Mouse (Mus musculus) neural tube, embryonic 11.5 days (tissue): ENCODE measurements at regions not wholly inside any gene's neighbourhood (a gene's known extent, or its start where the extent isn't known, plus 50 kb on each side); places are given as distances from the start of the nearest gene placed in this dataset.

Experiments
- ATAC-seq: fragments of 200-750 bp; cut with Nextera tagmentation; 2 replicates; pipeline ENCODE4 v1.8.0; 2017; ENCODE audit warnings: moderate number of reproducible peaks, mild to moderate bottlenecking, moderate TSS enrichment, moderate library complexity; ENCODE audit not compliant: insufficient read depth, low FRiP score, low TSS enrichment
- DNase-seq: peaks from one replicate; pipeline ENCODE4 v3.0.0-alpha.2; 2015; ENCODE audit warnings: low spot score
- H3K27ac ChIP-seq: fragments of 300-500 bp; sonication (generic); 2 replicates; pipeline ENCODE4 v1.5.1; 2014; ENCODE audit warnings: low read depth, mild to moderate bottlenecking, low read length
- H3K27me3 ChIP-seq: fragments of 300-500 bp; sonication (generic); 2 replicates; pipeline ENCODE4 v1.6.1; 2014; ENCODE audit warnings: mild to moderate bottlenecking, low read length, mixed read lengths; ENCODE audit not compliant: control insufficient read depth, insufficient read depth
- H3K36me3 ChIP-seq: fragments of 300-500 bp; sonication (generic); 2 replicates; pipeline ENCODE4 v1.6.1; 2014; ENCODE audit warnings: mild to moderate bottlenecking, low read length, moderate library complexity, mixed read lengths; ENCODE audit not compliant: control insufficient read depth, insufficient read depth
- H3K4me1 ChIP-seq: fragments of 300-500 bp; sonication (generic); 2 replicates; pipeline ENCODE4 v1.6.1; 2014; ENCODE audit warnings: low read length, mixed read lengths; ENCODE audit not compliant: control insufficient read depth, insufficient read depth
- H3K4me2 ChIP-seq: fragments of 300-500 bp; sonication (generic); 2 replicates; pipeline ENCODE4 v1.6.1; 2014; ENCODE audit warnings: low read depth, mild to moderate bottlenecking, moderate library complexity
- H3K4me3 ChIP-seq: fragments of 300-500 bp; sonication (generic); 2 replicates; pipeline ENCODE4 v1.5.1; 2014; ENCODE audit warnings: low read depth, low read length
- H3K9ac ChIP-seq: fragments of 300-500 bp; sonication (generic); 2 replicates; pipeline ENCODE4 v1.6.1; 2014; ENCODE audit warnings: mild to moderate bottlenecking, low read length
- H3K9me3 ChIP-seq: fragments of 300-500 bp; sonication (generic); 2 replicates; pipeline ENCODE4 v1.6.1; 2016; ENCODE audit warnings: low read length; ENCODE audit not compliant: control insufficient read depth
- WGBS: fragments of 180-500 bp; shearing (Covaris S2); extraction: QIAGEN DNeasy Blood & Tissue Kit; methylation state at CpG from one replicate; pipeline ENCODE4 v1.1.7; 2014; 5-methylcytosine and 5-hydroxymethylcytosine counted together

DNA sequence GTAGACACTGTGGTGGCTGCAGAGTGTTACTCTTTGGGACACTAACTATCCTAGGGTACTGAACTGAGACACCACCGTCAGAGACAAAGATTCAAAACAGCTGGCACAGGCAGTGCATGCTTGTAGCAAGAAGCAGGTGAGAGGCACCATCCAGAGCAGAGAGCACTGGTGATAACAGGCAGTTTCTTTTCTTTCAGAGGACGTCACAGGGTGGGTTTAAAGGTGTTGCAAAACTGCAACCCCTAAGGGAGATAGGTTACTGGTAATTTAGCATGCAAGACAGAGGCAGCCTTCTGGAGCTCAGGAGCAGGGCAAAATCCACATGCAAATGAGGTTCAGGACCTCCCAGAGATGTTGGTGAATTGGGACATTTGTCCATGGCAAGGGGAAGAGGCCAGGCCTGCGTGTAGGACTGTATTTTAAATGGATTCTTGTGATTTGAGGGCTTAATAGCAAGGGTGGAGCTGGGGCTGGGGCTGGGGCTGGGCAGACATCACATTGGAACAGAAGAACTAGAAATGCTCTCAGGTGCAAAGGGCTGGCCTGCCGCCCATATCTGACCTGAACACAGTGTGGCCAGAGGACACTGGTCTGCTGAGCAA is 374.3 kb downstream of the Prdm2 start:
- no peak overlapping the region for H3K9ac ChIP-seq
- no peak overlapping the region for H3K4me2 ChIP-seq
- no peaks in the 10 kb centered on the region for H3K36me3 ChIP-seq
- no peak for DNase-seq
- no peaks in the 10 kb centered on the region for H3K9me3 ChIP-seq
- H3K4me3 ChIP-seq: no peak overlapping the region
- ATAC-seq: no peak
- no peak overlapping the region for H3K27ac ChIP-seq
- WGBS: 66% methylated on average over 4 of the region's 4 CpGs
- no peaks in the 10 kb centered on the region for H3K4me1 ChIP-seq
- no peaks in the 10 kb centered on the region for H3K27me3 ChIP-seq

DNA sequence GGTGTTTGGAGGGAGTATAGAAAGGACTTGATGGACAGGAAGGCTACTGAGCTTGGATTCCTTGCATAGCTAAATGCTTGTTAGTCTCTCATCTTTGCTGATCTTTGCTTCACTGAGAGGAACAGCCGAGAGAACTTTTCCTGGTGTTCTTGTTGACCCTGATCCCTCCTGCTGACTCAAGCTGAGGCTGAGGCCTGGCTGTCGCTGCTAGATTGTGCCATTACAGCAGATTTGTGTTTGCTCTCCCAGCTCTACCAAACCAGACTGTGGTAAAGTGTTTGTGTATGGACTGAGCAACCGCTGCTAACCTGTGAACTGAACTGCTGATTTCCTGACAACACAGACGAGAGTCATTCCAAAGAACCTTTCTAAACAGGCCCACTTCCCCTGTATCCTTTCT is 375.2 kb downstream of the Prdm2 start:
- no peaks in the 10 kb centered on the region for H3K4me1 ChIP-seq
- H3K27ac ChIP-seq: no peak overlapping the region
- 76% methylated on average over 4 of the region's 4 CpGs for WGBS
- H3K27me3 ChIP-seq: no peaks in the 10 kb centered on the region
- no peaks in the 10 kb centered on the region for H3K36me3 ChIP-seq
- no peak overlapping the region for H3K9ac ChIP-seq
- no peak for DNase-seq
- H3K4me2 ChIP-seq: no peak overlapping the region
- no peak for ATAC-seq
- no peak overlapping the region for H3K4me3 ChIP-seq
- H3K9me3 ChIP-seq: no peaks in the 10 kb centered on the region

- DNase-seq: no peak
- ATAC-seq: no peak
- no peak overlapping the region for H3K27ac ChIP-seq
- H3K4me2 ChIP-seq: no peak overlapping the region
- no peaks in the 10 kb centered on the region for H3K36me3 ChIP-seq
- H3K4me1 ChIP-seq: peaks cover 6% of the 10 kb centered on the region; the same call in 1 of the 2 replicates
- H3K9me3 ChIP-seq: no peaks in the 10 kb centered on the region
- no peaks in the 10 kb centered on the region for H3K27me3 ChIP-seq
- WGBS: 88% methylated on average over 7 of the region's 7 CpGs
- no peak overlapping the region for H3K4me3 ChIP-seq
- H3K9ac ChIP-seq: no peak overlapping the region
Measured at GRCm38 (mm10) chr4:142829711-142830110, 383.1 kb downstream of the Prdm2 start.

DNA sequence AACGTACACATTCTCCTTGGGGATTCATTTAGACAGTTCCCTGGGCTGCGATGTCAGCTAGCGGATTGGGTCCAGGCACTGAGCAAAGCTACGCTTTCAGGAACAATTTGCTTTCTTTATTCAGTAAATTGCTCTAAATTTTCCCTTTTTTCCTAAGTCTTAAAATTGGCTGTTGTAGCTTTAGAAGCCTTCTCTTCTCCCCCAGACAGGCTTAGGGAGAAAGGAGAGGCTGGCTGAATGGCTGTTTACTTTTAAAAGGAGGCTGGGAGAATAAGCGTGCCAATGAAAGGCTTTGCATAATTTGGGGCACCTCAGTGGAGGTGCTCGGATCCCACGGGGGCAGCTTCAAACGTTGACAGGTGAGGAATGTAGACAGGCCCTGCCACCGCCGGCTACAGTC is 383.8 kb downstream of the Prdm2 start:
- H3K4me1 ChIP-seq: peaks cover 6% of the 10 kb centered on the region; the same call in 1 of the 2 replicates
- WGBS: 40% methylated on average over 10 of the region's 10 CpGs
- H3K36me3 ChIP-seq: no peaks in the 10 kb centered on the region
- H3K9me3 ChIP-seq: no peaks in the 10 kb centered on the region
- no peak for ATAC-seq
- H3K27ac ChIP-seq: no peak overlapping the region
- H3K4me3 ChIP-seq: no peak overlapping the region
- no peak overlapping the region for H3K4me2 ChIP-seq
- no peak for DNase-seq
- H3K27me3 ChIP-seq: no peaks in the 10 kb centered on the region
- H3K9ac ChIP-seq: no peak overlapping the region

DNA sequence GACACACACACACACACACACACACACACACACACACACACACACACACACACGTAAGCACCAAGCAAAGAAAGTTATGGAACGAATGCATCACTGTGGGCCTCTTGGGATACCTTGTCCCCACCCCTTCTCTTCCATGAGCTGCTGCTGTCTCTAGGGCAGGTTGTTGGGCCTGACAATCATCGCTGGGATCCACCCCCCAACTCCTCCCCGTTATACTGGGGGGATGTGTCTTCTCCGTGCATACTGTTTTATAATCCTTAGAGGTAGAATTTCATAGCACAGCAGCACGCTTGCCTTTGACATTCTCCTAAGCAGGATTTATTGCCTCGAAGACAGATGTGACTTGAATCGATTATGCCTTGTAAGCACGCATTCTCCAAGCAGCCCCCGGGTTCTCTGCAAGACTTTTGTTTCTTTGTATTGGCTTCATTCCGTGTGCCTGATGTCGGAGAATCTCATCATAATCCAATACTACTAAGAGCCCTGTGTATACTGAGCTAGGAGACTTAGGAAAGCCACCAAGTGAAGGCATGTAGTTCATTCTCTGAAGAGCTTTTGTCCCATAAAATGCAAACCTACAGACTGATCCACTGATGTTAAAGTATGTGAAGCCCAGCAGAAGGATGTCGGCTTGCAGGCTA is 386.4 kb downstream of the Prdm2 start:
- peak; percentile 73 for ATAC-seq
- H3K4me3 ChIP-seq: no peak overlapping the region

DNA sequence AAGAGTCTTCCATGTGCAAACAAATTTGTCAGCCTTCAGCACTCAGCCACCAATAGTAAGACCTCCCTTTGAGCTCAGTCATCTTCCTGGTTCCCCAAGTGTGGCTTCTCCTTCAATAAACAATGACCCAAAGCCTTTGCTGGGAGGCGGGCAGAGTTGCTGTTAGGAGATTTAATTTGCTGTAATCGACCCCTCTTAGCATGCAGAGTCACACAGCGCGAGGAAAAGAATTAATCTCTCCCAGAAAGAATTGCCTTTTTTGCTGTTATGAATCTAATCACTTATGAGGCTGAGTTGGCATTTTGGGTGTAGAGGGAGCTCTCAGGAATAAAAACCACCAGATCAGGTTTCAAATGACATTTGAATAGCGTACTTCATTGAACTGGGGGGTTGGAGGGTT is 387.0 kb downstream of the Prdm2 start:
- H3K4me1 ChIP-seq: peaks cover 6% of the 10 kb centered on the region; the same call in 1 of the 2 replicates
- DNase-seq: no peak
- H3K9ac ChIP-seq: no peak overlapping the region
- H3K9me3 ChIP-seq: no peaks in the 10 kb centered on the region; the same call in 1 of the 2 replicates
- 0 out of 2 replicates have a peak overlapping the region, but pooled peaks have one; percentile 2 for H3K27ac ChIP-seq
- no peaks in the 10 kb centered on the region for H3K27me3 ChIP-seq
- H3K4me3 ChIP-seq: no peak overlapping the region
- ATAC-seq: no peak
- H3K4me2 ChIP-seq: 0 out of 2 replicates have a peak overlapping the region, but pooled peaks have one; percentile 14
- WGBS: 53% methylated on average over 5 of the region's 5 CpGs
- H3K36me3 ChIP-seq: no peaks in the 10 kb centered on the region

More for the DNA sequence above, 386.4 kb downstream of the Prdm2 start:
- H3K27me3 ChIP-seq: no peaks in the 10 kb centered on the region
- peak; percentile 64 for DNase-seq
- H3K36me3 ChIP-seq: no peaks in the 10 kb centered on the region
- 29% methylated on average over 13 of the region's 13 CpGs for WGBS
- H3K9ac ChIP-seq: no peak overlapping the region
- H3K27ac ChIP-seq: 0 out of 2 replicates have a peak overlapping the region, but pooled peaks have one; percentile 2
- H3K4me1 ChIP-seq: peaks cover 6% of the 10 kb centered on the region; the same call in 1 of the 2 replicates
- 0 out of 2 replicates have a peak overlapping the region, but pooled peaks have one; percentile 14 for H3K4me2 ChIP-seq
- H3K9me3 ChIP-seq: no peaks in the 10 kb centered on the region

- ATAC-seq (no peak), DNase-seq (no peak)
- Histone ChIP-seq H3K4me1 (no peaks in the 10 kb centered on the region), H3K27me3 (no peaks in the 10 kb centered on the region), H3K4me2 (no peak overlapping the region), H3K4me3 (no peak overlapping the region), H3K27ac (no peak overlapping the region), H3K9ac (no peak overlapping the region), H3K9me3 (no peaks in the 10 kb centered on the region; the same call in 1 of the 2 replicates), H3K36me3 (no peaks in the 10 kb centered on the region)
- 78% methylated on average over 6 of the region's 6 CpGs for WGBS
Measured at GRCm38 (mm10) chr4:142818440-142818839, 394.4 kb downstream of the Prdm2 start.

- Histone ChIP-seq H3K27ac (no peak overlapping the region), H3K4me2 (no peak overlapping the region), H3K9ac (no peak overlapping the region), H3K27me3 (no peaks in the 10 kb centered on the region), H3K36me3 (no peaks in the 10 kb centered on the region), H3K4me1 (no peaks in the 10 kb centered on the region), H3K9me3 (no peaks in the 10 kb centered on the region; the same call in 1 of the 2 replicates), H3K4me3 (no peak overlapping the region)
- WGBS: 95% methylated on average over 1 of the region's 1 CpGs
- no peak for ATAC-seq
- no peak for DNase-seq
Measured at GRCm38 (mm10) chr4:142816986-142817385, 395.8 kb downstream of the Prdm2 start.

GRCm38 (mm10) chr4:142803819-142804218 is 409.0 kb downstream of the Prdm2 start:
- H3K36me3 ChIP-seq: no peaks in the 10 kb centered on the region
- H3K27ac ChIP-seq: no peak overlapping the region
- 88% methylated on average over 2 of the region's 2 CpGs for WGBS
- H3K9ac ChIP-seq: no peak overlapping the region
- no peak overlapping the region for H3K4me2 ChIP-seq
- peaks cover 5% of the 10 kb centered on the region for H3K4me1 ChIP-seq
- ATAC-seq: no peak
- no peaks in the 10 kb centered on the region for H3K9me3 ChIP-seq
- DNase-seq: no peak
- no peak overlapping the region for H3K4me3 ChIP-seq
- H3K27me3 ChIP-seq: no peaks in the 10 kb centered on the region
